Mouse (Mus musculus) adrenal gland, adult 8-10 months (tissue): ENCODE measurements around the gene Rora. TPM values are rescaled to one million over a fixed set of nuclear protein-coding genes. Genes with fewer than 3 reads are reported as not detected.

Experiments
- DNase-seq: peaks from one replicate; pipeline ENCODE4 v3.0.0; 2022
- total RNA-seq, 4 experiments: library from RNA; stranded (reverse); gene quantifications; 2 replicates each; pipeline ENCODE4 v1.2.4; 2022

Gene Rora
- total RNA-seq, 4 experiments from 2014 or later = 72.5 to 179 (median 108) TPM

- DNase-seq = no peak
These were observed 34.6 kb downstream of the Rora start for GRCm38 (mm10) chr9:68688151-68688550.

DNA sequence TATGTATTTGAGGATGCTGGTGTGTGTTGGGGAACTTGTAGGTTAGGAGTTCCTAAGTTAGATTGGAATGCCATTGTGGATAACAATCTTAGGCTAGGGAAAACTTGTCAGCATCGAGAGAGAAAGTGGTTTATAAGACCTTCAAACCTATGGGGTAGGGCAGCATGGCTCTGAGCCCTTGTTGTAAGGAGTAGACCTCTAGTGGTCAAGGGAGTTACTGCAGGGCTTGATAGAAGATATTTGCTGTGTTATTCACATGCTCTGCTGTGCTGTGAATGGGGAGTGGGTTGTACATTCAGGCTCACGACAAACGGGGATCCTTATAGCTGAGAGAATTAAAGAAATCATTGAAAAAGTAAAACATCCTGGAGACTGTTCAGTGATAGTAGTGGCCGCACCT, 35.8 kb downstream of the Rora start:
- DNase-seq = no peak

DNA sequence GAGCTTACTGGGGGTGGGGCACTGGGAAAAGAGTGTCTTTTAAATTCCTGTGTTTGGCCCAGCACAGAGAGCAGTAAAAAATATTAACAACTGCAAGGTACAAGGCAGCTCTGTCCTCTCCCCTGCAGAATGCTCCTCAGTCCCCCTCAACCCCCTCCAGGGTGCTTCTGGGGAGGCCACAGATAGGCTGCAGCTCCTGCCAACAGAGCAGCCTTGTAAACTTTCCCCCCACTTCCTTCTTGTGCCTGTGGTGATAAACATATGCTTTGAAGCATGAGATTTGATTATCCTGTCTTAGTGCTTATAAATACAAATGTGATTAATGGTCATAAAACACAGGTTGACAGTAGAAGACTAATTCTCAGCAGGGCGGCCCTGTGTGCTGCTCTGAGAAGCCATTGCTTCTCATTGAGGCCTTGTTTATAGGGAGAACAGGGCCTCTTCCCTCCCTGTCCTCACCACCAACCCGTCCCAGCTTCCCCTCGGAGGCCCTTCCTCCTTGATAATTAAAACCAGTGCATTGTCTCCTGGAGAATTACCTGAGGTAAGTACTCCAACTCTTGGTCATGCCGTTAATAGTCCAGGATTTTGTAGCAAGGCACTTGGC, 41.4 kb downstream of the Rora start:
- DNase-seq = no peak

- DNase-seq = peak; percentile 49
These were observed 41.9 kb downstream of the Rora start for GRCm38 (mm10) chr9:68695496-68695969.

- DNase-seq = no peak
These were observed 42.9 kb downstream of the Rora start for GRCm38 (mm10) chr9:68696425-68696956.

DNA sequence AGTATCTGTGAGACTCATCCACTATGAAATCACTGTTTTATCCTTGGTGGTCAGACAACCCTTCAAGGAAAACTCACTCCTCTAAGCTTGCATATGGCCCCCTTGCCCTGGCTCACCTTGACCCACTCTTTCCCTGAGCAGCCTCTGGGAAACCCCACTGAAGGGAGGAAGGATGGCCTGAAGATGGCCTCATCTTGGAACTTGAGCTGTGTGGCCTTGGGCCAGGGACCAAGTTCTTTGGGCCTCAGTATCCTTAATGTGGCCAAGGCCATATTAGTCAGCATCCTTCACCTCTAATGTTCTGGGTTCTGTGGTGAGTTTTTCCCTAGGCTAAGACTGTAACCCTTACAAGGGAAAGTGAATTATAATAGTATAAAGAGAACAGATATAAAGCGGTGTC, 45.8 kb downstream of the Rora start:
- peak; percentile 71 for DNase-seq

DNA sequence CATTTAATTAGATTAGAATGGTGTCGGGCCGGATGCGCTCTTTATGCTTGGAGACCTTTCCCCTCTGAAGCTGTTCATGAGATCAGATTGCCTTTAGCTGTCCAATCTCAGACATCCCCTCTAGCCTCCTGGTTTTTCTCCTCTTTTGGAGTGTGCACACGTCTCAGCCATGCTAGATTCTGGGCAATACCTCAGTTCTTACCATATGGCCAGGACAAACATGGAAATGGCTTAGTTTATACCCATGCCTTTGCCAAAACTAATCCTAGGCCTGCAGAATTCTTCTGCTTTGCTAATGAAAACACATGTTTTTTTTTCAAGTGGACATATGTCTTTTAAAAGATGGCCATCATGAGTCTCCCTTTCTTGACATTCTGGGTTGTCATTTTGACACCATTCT, 46.3 kb downstream of the Rora start:
- DNase-seq = no peak

GRCm38 (mm10) chr9:68707636-68708035, 54.0 kb downstream of the Rora start:
- no peak for DNase-seq

DNA sequence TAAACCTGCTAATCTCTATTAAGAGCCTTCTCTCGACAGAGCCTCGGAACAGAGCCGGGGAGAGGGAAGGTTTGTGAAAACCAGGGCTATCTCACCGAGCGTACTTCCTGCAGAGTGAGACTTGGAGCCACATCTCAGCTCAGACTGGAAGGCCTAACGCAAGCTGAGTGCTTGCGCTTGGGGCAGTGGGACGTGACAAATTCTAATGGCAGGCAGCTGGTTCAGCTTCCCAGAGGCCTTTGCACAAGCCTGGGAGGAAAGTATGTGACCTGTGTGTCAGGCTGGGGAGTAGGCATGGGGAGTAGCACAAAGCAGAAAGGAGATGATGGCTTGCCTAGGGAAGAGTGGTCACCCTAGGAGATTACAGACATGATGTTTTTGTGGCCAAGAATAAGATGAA, 55.6 kb downstream of the Rora start:
- DNase-seq = no peak

DNA sequence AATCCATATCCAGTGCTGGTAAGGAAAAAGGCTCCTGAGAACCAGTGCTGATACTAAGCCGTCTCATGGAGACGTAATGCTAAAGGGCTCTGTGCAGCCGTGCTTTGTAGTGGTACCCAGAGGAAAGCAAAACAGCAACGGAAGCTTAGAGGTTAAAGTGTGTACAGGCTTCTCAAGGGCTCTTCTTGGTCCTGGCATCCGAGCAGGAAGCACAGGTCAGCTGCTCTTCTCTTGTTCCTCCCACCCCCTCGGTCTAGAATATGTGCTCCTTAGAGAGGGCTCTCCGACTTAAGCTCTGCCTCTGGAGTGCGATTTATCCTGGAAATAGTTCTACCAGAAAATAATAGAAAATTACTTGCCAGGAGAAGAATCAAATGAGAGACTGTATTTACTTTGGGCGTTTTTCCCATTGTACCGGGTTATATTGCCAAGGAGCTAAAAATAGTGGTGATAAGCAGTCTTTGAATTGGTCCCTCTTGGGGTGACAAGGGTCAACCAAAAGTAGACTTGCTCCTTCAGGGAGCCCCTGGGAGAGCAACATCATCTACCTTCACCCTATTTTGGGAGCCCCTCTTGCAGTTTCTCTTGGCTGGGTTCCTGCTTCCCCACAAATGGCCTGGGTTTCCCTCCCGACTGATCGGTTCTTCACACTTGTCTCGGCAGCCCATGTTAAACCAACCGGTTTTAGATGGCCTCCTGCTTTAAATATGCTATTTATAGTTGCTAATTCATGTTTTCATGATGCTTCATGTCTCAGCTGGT, 57.5 kb downstream of the Rora start:
- no peak for DNase-seq

- no peak for DNase-seq
These were observed 63.4 kb downstream of the Rora start for GRCm38 (mm10) chr9:68716961-68717360.

DNA sequence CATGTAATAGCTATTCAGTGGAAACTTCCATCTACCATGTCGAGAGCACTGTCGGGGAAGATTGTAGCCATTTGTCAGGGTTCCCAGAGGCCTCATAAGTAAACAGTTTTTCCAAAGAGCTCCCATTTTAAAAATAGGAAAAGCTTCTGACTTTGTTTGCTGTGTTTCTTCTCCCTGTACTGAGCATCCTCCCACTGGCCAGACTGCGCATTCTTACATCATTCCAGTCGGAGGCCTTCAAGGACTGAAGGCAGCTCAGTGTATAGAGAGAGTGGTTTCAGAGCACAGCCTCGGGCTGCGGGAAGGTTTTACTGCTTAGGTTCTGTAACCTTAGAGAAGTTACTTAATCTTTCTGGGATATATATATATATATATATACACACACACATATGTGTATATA, 64.8 kb downstream of the Rora start:
- no peak for DNase-seq

GRCm38 (mm10) chr9:68719286-68719685, 65.7 kb downstream of the Rora start:
- no peak for DNase-seq

- no peak for DNase-seq
These were observed 71.2 kb downstream of the Rora start for GRCm38 (mm10) chr9:68724636-68725285.

GRCm38 (mm10) chr9:68727166-68727855, 73.7 kb downstream of the Rora start:
- DNase-seq = no peak

- no peak for DNase-seq
These were observed 77.9 kb downstream of the Rora start for GRCm38 (mm10) chr9:68731438-68731837.

- DNase-seq = no peak
These were observed 79.3 kb downstream of the Rora start for GRCm38 (mm10) chr9:68732929-68733328.

GRCm38 (mm10) chr9:68735886-68736285, 82.3 kb downstream of the Rora start:
- DNase-seq = no peak

- DNase-seq = no peak
These were observed 83.7 kb downstream of the Rora start for GRCm38 (mm10) chr9:68737197-68737736.

- no peak for DNase-seq
These were observed 92.5 kb downstream of the Rora start for GRCm38 (mm10) chr9:68745931-68746646.

DNA sequence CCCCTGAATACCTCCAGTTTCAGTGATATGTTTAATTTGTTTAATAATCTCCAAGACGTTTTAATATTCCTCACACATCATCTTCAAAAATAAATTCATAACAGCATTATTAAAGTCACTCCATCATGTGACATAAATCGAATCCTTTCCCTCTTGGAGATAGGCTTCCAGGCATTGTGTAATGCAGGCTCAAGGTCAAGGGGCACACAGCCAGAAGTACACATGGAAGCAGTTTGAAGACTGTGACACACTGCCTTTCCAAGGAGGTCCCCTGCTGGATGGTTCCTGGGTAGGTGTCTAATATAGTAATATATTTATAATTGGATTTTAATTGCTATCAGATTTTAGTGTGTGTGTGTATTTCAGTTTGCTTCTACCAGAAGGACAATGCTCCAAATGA, 103.4 kb downstream of the Rora start:
- peak; percentile 65 for DNase-seq

DNA sequence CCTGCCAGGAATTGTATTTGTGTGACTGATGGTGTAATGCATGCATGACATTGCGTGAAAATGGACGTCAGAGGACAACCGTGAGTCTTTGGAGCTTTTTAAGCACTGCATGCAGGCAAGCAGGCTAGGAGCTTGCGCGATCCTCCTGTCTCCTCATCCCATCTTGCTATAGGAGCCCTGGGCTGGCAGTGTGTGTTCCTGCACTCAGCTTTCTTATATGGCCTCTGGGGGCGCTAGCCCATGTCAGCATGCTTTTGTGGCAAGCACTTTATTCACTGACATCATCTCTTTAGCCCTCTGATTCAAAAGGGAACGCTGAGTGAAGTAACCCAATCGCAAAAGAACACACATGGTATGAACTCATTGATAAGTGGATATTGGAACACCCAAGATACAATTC, 105.7 kb downstream of the Rora start:
- no peak for DNase-seq
